Mouse (Mus musculus): ENCODE data around the gene Btla.

DNA sequence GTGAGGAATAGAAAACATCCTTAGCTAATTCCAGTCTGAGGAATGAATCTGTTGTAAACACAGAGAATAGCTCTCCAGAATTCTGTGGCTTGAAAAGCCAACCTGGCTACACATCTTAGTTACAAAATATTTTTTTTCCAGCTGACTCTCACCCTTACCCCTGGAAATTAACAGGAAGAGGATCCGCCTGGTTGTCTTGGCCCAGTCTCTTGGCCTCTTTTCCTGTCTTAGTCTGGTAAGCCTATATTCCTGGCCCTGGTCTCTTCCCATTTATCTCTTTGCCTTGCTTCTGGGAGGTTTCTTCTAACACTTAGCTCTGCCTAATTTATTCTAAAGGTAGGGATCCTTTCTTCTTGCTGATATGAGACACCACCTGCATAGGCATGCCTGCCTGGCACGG, 45.8 kb downstream of the Btla start:
- TF ChIP-seq GATA1 (IDR thresholded peaks at IDR 0.05; ENCODE audit: low read length) = no peak
- TF ChIP-seq TAL1 (IDR thresholded peaks at IDR 0.05; ENCODE audit: low read length) = no peak
